Mouse (Mus musculus): Measurements from ENCODE around the gene Hoxa7.

The Hoxa7 gene

GRCm38 (mm10) chr6:52253511-52254500, 32.2 kb upstream of the Hoxa7 start:
- DNase-seq (ENCODE audit: low read depth, low spot score), result no peak

GRCm38 (mm10) chr6:52252775-52253376, 31.2 kb upstream of the Hoxa7 start:
- no peak for DNase-seq (ENCODE audit: low read depth, low spot score)

GRCm38 (mm10) chr6:52252016-52252774, 30.5 kb upstream of the Hoxa7 start:
- DNase-seq (ENCODE audit: low read depth, low spot score), result no peak

- no peak for DNase-seq (ENCODE audit: low read depth, low spot score)
Observed at GRCm38 (mm10) chr6:52251177-52251879, 29.7 kb upstream of the Hoxa7 start.

- DNase-seq (ENCODE audit: low read depth, low spot score), result no peak
Observed at GRCm38 (mm10) chr6:52249826-52250225, 28.2 kb upstream of the Hoxa7 start.

- no peak for DNase-seq (ENCODE audit: low read depth, low spot score)
Observed at GRCm38 (mm10) chr6:52249415-52249738, 27.7 kb upstream of the Hoxa7 start.

DNA sequence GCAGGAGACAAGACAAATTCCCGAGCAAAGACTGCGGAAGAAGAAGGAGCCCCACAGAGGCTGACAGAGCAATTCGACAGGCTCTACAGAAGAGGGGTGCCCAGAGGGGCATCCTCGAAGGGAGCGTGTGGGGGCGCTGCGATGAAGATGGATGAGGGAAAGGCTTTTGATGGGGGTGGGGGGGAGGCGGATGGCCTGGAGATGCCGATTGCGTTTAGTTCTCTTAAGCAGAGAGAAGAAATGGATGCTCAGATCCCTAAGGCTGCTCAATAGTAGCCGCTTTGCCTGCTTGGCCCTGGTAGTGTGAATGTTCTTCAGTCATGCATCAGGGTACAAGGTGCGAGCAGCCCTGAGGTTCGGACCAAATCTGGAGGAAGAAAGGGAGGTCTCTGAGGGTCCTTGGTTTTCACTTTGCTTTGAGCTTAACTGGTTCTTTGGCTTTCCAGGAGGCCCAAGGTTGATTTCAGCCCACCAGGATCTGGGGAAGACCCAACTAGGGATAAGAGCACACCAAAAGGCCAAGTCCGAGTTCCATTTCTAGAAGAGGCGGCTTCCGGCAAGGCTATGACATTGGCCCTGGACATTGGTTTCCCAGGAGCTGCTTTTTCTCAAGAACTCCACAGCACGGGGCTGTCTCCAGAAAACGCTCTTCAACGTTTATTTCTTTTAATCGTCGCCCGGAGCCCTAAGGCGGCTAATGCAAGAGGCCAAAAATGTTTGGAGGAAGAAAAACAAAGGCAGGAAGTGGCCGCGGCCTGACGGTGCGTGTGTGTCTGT, 27.2 kb upstream of the Hoxa7 start:
- DNase-seq (ENCODE audit: low read depth, low spot score), result no peak

- no peak for DNase-seq (ENCODE audit: low read depth, low spot score)
Observed at GRCm38 (mm10) chr6:52247766-52248637, 26.3 kb upstream of the Hoxa7 start.

DNA sequence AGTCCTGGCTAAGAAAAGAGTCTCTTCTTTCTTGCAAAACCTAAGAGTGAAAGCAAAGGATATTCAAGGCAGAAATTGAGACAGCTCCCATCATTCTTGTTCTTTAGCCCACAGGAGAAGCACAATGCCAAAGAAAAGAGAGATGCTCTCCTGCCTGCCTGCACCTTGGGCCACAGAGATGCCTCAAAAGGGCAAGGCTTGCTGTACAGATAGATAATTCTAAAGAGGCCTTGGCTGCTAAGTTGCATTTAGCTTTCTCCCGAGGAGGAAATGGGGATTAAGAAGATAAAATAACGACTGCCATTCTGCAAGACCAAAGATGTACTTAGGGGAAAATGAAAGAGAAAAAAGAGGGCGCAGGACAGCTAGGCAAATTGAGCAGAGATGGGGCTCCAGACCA, 25.3 kb upstream of the Hoxa7 start:
- no peak for DNase-seq (ENCODE audit: low read depth, low spot score)

DNA sequence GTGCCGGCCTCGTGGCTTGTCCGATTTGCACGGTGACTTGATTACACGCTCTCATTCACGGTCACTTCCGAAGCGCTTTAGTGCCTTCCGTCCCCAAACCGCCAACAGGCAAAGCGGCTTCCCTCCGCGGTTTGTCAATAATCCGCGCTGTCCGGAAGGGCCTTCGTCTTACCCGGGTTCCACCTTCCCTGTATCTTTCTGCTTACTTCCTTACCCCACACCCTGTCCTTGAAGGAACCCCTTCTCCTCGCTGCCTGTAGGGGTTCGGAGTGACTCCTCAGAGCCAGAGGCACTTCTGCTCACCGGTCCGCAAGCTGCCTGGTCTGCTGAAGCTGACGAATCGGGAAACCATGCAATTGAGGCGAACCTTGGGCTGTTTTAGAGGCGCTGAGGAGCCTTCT, 24.7 kb upstream of the Hoxa7 start:
- DNase-seq (ENCODE audit: low read depth, low spot score), result no peak

- no peak for DNase-seq (ENCODE audit: low read depth, low spot score)
Observed at GRCm38 (mm10) chr6:52245757-52246142, 24.1 kb upstream of the Hoxa7 start, which contains the start of gene Hoxa11. TSS of gene Hoxa11 (minus strand) at chr6:52245810.

DNA sequence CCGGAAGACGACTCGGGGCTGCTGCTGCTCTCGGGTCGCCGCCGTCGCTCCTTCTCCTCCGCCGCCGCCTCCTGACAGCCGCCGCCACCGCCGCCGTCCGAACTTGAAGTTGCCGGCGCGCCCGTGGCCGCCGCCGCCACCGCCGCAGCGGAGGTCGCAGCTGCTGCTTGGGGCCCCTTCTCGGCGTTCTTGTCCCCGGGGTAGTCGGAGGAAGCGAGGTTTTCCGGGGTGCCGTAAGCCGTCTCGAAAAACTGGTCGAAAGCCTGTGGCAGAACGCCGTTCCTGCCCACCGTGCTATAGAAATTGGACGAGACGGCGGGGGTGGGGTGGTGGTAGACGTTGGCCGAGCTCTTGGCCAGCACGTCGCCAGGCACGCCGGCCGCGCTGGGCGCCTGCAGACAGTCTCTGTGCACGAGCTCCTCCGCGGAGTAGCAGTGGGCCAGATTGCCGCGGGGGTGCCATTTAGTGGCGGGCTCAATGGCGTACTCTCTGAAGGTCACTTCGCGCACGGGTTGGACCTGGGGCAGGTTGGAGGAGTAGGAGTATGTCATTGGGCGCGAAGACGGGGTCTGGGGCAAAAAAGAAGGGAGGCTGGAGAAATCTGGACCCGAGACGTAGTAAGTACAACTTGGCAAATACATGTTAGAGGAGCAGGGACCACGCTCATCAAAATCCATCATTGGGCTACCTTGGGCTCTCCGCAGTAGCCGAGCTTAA, 23.5 kb upstream of the Hoxa7 start:
- no peak for DNase-seq (ENCODE audit: low read depth, low spot score)

GRCm38 (mm10) chr6:52244471-52245039, 22.9 kb upstream of the Hoxa7 start:
- DNase-seq (ENCODE audit: low read depth, low spot score), result no peak

GRCm38 (mm10) chr6:52243681-52244121, 22.0 kb upstream of the Hoxa7 start:
- no peak for DNase-seq (ENCODE audit: low read depth, low spot score)

DNA sequence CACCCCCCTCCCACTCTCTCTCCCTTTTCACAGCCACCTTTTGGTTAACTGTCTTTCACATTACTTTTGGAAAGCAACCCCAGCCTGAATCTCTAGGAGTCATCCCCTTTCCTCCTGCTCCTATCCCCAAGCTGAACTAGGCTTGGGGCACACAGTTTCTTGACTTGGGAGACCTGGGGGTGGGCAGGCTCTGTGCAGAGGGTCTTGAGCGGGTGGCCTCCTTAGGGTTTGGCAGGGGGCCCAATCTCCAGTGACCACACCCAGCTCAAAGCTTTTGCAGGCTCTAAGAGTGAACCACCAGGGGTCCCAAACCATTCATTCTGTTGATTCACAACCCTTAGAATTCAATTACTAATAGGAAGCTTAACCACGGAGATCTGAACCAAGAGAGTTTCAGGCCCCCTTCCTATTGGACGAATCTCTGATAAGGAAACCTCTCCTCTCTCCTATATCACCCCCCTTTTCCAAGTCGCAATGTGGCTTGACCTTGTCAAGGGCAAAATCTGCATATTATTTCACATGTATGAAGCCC, 21.2 kb upstream of the Hoxa7 start:
- no peak for DNase-seq (ENCODE audit: low read depth, low spot score)

DNA sequence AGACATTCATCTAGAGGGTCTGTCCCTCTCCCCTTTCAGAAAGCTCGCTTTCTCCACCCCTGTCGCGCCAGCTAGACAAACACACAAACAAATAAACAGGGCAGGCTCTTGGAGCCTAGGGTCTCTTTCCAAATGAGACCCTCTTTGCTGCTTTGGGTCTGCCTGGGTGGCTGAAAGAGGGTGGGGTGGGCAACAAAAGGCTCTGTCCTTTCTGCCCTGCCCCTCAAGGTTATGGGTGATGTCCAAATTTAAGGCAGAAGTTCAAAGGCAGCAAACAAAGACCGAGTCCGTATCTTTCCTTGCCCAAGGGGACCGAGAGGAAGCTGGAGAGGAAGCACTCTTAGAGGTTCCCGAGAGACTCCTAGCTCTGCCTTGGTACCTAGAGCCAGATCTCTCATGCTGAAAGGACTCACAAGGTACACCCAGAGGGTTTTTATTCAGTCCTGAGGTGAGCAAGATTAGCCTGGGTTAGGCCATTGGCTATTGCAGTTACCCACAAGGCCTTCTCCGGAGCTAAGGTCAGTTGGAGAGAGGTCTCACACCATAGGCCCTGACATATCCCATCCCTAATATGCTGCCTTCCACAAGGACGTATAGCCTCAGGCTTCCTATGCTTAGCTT, 19.5 kb upstream of the Hoxa7 start:
- no peak for DNase-seq (ENCODE audit: low read depth, low spot score)

- DNase-seq (ENCODE audit: low read depth, low spot score), result peak; percentile 95
Observed at GRCm38 (mm10) chr6:52240389-52241000, 18.8 kb upstream of the Hoxa7 start, which contains the start of gene Hoxa10. TSS of gene Hoxa10 (minus strand) at chr6:52240854.
